Mouse (Mus musculus) skeletal muscle tissue, postnatal 0 days (tissue): ENCODE results near the gene Thg1l. TPM values are rescaled to one million over a fixed set of nuclear protein-coding genes. Genes with fewer than 3 reads are reported as not detected.

Experiments used
- polyA plus RNA-seq: library from polyadenylated mRNA; unstranded; fragments of >200 nt; fragmentation: Nextera tagmentation; extraction: Ambion mirVana; gene quantifications from 2 replicates; pipeline ENCODE4 v1.2.1, GENCODE M21; 2015

Thg1l gene
- 3.7 and 4.2 TPM in 2 replicates for polyA plus RNA-seq

DNA sequence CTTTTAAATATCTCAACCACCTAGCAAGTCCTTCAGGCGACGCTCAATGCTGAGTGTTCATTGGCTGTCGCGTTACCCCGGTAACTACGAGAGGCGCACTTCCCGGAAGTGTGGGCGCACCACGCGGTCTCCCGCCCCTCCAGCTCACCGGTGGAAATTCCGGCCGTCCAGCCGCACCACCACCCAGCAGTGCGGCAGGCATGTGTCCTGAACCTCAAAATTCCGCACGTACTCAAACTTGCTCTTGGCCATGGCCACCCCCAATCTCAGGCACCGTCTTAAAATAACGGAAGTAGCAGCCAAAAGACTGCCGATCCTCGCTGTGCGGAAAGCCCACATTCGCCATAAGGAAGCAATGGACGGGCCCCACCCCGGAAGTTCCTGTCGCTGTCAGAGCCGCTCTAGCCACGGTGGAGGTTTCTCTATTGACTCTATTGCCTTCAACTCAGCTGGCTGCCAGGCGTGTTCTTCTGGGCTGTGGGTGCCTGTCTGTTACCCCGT lies at the start of gene Thg1l:
Thg1l (minus strand) TSS at position 368 of the 501 bp plus-strand sequence.

DNA sequence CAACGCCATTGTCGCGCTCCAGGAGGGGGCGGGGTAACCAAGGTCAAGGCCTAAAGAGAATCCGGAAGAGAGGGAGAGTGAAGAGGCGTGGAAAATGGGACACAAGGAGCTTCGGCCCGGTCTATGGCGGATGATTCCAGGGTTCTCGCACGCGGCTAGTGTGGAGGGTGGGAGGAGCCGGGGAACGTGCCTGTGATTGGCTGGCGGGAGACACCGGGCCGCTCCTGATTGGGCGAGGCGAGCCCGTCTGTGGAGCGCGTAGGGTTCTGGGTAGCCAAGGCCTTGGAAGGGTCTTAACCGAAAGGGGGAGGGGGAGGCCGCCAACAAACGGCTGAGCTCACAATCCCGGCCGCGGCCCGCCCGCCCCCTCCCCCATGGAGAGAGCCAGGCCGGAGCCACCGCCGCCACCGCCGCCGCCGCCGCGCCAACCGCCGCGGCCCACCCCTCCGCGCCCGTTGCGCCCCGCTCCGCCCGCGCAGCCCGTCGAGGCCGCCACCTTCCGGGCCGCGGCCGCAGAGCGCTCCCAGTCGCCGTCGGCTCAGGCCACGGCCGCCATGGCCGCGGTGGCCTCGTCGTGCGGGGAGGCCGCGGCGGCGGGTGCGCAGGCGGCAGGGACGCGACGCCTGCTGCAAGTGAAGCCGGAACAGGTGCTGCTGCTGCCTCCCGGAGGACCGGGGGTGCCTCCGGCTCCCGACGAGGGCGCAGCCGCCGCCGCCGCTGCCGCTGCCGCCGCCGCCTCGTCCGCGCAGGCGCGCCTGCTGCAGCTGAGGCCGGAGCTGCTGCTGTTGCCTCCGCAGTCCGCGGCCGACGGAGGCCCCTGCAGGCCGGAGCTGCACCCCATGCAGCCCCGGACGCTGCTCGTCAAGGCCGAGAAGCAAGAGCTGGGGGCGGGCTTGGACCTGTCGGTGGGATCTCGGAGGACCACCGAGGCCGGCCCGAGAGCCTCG lies 24.9 kb upstream of the Thg1l start, which contains the start of gene Sox30:
Sox30 (plus strand) TSS at position 365 of the 947 bp plus-strand sequence.

DNA sequence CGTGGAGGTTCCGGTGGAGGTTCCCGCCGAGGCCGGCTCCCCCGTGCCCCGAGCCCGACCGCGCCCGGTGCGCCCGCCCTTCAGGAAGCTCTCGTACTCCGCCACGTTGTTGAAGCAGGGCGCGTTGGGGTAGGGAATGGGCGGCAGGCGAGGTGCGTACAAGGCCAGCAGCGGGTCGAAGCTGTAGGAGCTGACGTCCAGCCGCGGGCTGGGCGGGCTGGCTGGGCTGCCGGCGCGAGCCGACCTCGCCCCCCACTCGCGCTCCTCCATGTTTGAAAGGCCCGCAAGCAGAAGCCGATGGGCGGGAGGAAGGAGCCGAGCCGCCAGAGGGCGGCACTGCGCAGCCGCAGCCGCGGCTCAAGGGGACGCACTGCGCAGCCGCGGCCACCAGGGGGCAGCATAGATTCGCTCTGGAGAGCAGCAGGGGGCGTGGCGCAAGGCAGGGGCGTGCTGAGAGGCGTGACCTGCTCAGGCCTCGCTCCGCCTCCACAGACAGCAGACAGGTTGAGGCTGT lies 10.6 kb downstream of the Thg1l start, which contains the start of gene Lsm11:
Lsm11 (minus strand) TSS at position 293 of the 514 bp plus-strand sequence.

Other genes starting within 250 kb of the Thg1l start
- gene Clint1, start 103.4 kb downstream of the Thg1l start, polyA plus RNA-seq = 44.1 and 44.7 TPM in 2 replicates
- gene Lsm11, start 10.6 kb downstream of the Thg1l start, polyA plus RNA-seq = 2.0 and 2.3 TPM in 2 replicates
- gene Sox30, start 24.8 kb upstream of the Thg1l start, polyA plus RNA-seq = 0.21 and 0.22 TPM in 2 replicates
- gene Gm12166, start 96.8 kb upstream of the Thg1l start, polyA plus RNA-seq = 3.3 and 3.4 TPM in 2 replicates
- 6.9 and 7.0 TPM in 2 replicates for gene Adam19, start 100.5 kb upstream of the Thg1l start, polyA plus RNA-seq
- gene Nipal4, start 211.0 kb upstream of the Thg1l start, polyA plus RNA-seq = 0.24 and 0.82 TPM in 2 replicates